Mouse (Mus musculus) embryo, embryonic 10 days (tissue): ENCODE results near the gene Agbl3.

ENCODE experiments used
- DNase-seq: peaks from one replicate; pipeline ENCODE4 v3.0.0-alpha.2; 2015; ENCODE audit warnings: low spot score

Agbl3 gene

GRCm38 (mm10) chr6:34797887-34798286 lies 17.7 kb downstream of the Agbl3 start:
- DNase-seq: no peak

GRCm38 (mm10) chr6:34805582-34805981 lies 25.4 kb downstream of the Agbl3 start:
- no peak for DNase-seq

- no peak for DNase-seq
Observed at GRCm38 (mm10) chr6:34810651-34811050, 30.4 kb downstream of the Agbl3 start.

GRCm38 (mm10) chr6:34824406-34824805 lies 44.2 kb downstream of the Agbl3 start:
- no peak for DNase-seq

- DNase-seq: no peak
Observed at GRCm38 (mm10) chr6:34832352-34832751, 52.1 kb downstream of the Agbl3 start.

- DNase-seq: no peak
Observed at GRCm38 (mm10) chr6:34861546-34862053, 81.4 kb downstream of the Agbl3 start.

- no peak for DNase-seq
Observed at GRCm38 (mm10) chr6:34862381-34862780, 82.1 kb downstream of the Agbl3 start.

- no peak for DNase-seq
Observed at GRCm38 (mm10) chr6:34862791-34863403, 82.7 kb downstream of the Agbl3 start, which contains the start of gene Tmem140. TSS of gene Tmem140 (plus strand) at chr6:34863146.

- no peak for DNase-seq
Observed at GRCm38 (mm10) chr6:34863786-34864514, 83.7 kb downstream of the Agbl3 start.

- DNase-seq: no peak
Observed at GRCm38 (mm10) chr6:34865213-34865612, 85.0 kb downstream of the Agbl3 start.

- DNase-seq: no peak
Observed at GRCm38 (mm10) chr6:34865711-34866593, 85.7 kb downstream of the Agbl3 start.

- peak; percentile 26 for DNase-seq
Observed at GRCm38 (mm10) chr6:34866786-34867185, 86.6 kb downstream of the Agbl3 start.

- no peak for DNase-seq
Observed at GRCm38 (mm10) chr6:34867301-34867994, 87.2 kb downstream of the Agbl3 start.

GRCm38 (mm10) chr6:34867995-34868350 lies 87.7 kb downstream of the Agbl3 start:
- no peak for DNase-seq

- DNase-seq: no peak
Observed at GRCm38 (mm10) chr6:34868507-34869217, 88.4 kb downstream of the Agbl3 start.

GRCm38 (mm10) chr6:34869225-34869915 lies 89.1 kb downstream of the Agbl3 start:
- no peak for DNase-seq

GRCm38 (mm10) chr6:34870136-34870535 lies 89.9 kb downstream of the Agbl3 start:
- no peak for DNase-seq

GRCm38 (mm10) chr6:34870724-34871123 lies 90.5 kb downstream of the Agbl3 start:
- no peak for DNase-seq

- no peak for DNase-seq
Observed at GRCm38 (mm10) chr6:34871929-34872328, 91.7 kb downstream of the Agbl3 start.

- DNase-seq: no peak
Observed at GRCm38 (mm10) chr6:34872871-34873270, 92.6 kb downstream of the Agbl3 start.
